Mouse (Mus musculus): ENCODE measurements around the gene Dact2. TPM values are rescaled to one million over a fixed set of nuclear protein-coding genes. Genes with fewer than 3 reads are reported as not detected.
A peak's percentile ranks its signal among the peaks of the same experiment; 100 is the strongest.

The Dact2 gene
- polyA plus RNA-seq, 1 experiment: 0.39 TPM

DNA sequence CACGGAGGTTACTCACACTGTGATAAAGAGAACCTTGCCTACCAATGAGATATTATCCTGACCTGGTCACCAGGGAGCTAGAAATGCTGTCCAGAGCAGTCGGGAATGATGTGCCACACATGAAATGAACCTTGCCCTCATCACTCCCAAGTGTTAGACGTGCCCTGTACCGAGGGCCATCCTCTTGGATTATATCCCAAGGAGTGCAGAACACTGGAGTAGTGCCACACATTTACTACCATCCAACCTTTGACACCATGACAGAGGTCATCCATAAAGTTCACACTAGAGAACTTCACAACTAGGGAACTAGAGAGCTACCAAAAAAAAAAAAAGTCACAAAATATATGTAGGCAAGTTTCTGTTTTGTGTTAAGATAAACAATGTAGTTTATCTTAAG lies 24.3 kb upstream of the Dact2 start:
- DNase-seq (ENCODE audit: low read depth in 1 of 2, low spot score in 2 of 2): no peak
- 86% methylated on average over 4 of the region's 4 CpGs for WGBS
- Histone ChIP-seq H3K4me1 (ENCODE audit: control insufficient read depth, insufficient read depth, insufficient read length) (no peaks in the 10 kb centered on the region), H3K4me3 (ENCODE audit: extremely low read depth, insufficient read depth, insufficient read length) (no peak overlapping the region), H3K36me3 (ENCODE audit: control insufficient read depth, insufficient read depth, low read length) (no peaks in the 10 kb centered on the region), H3K27ac (ENCODE audit: insufficient read depth, low read length) (no peak overlapping the region), H3K27me3 (ENCODE audit: control insufficient read depth, insufficient read depth, low read length) (no peaks in the 10 kb centered on the region)
- TF ChIP-seq CTCF (IDR thresholded peaks at IDR 0.05; ENCODE audit: extremely low read depth, insufficient read depth, insufficient read length, insufficient replicate concordance) (no peak), POLR2A (IDR thresholded peaks at IDR 0.05; ENCODE audit: low read depth, low read length) (no peak)

DNA sequence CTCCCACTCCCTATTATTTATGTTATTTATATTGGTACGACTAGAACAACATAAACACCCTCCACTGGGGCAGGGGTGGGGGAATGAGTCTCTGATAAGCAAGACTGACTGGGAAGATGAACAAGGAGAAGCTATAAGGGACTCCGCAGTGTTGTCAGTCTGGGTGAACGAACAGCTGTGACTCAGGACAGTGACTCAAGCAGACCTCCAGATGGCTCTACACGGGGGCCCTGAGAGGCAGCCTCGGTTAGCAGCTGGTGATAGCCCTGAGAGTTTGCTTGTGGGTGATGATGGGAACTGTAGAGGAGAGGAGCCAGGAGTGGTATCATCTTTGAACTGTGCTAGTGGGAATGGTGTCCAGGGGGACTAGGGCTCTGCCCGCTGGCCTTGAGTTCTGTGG lies 23.5 kb upstream of the Dact2 start:
- no peaks in the 10 kb centered on the region for H3K36me3 ChIP-seq (ENCODE audit: control insufficient read depth, insufficient read depth, low read length)
- H3K4me1 ChIP-seq (ENCODE audit: control insufficient read depth, insufficient read depth, insufficient read length): no peaks in the 10 kb centered on the region
- WGBS: 45% methylated on average over 6 of the region's 6 CpGs
- H3K27me3 ChIP-seq (ENCODE audit: control insufficient read depth, insufficient read depth, low read length): no peaks in the 10 kb centered on the region
- no peak for TF ChIP-seq POLR2A (IDR thresholded peaks at IDR 0.05; ENCODE audit: low read depth, low read length)
- TF ChIP-seq CTCF (IDR thresholded peaks at IDR 0.05; ENCODE audit: extremely low read depth, insufficient read depth, insufficient read length, insufficient replicate concordance): no peak
- DNase-seq (ENCODE audit: low read depth in 1 of 2, low spot score in 2 of 2): no peak
- H3K27ac ChIP-seq (ENCODE audit: insufficient read depth, low read length): no peak overlapping the region
- no peak overlapping the region for H3K4me3 ChIP-seq (ENCODE audit: extremely low read depth, insufficient read depth, insufficient read length)

DNA sequence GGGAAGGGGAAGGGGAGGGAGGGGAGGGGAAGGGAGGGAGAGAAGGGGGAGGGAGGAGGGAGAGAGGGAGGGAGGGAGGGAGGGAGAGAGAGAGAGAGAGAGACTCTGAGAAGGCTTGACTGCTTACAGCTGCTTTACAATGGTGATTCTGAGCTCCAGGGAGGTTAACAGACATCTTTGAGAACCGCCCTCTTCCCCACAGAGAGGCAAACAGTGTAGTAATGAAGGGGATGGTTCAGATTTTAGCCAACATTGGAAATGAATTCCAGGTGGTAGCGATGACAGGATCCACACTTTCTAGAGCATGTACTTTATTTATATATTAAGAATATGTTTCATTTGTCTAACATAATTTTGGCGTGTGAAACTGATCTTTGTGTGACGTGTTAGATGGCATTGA lies 22.7 kb upstream of the Dact2 start:
- Histone ChIP-seq H3K36me3 (ENCODE audit: control insufficient read depth, insufficient read depth, low read length) (no peaks in the 10 kb centered on the region), H3K4me1 (ENCODE audit: control insufficient read depth, insufficient read depth, insufficient read length) (no peaks in the 10 kb centered on the region), H3K4me3 (ENCODE audit: extremely low read depth, insufficient read depth, insufficient read length) (no peak overlapping the region), H3K27ac (ENCODE audit: insufficient read depth, low read length) (no peak overlapping the region), H3K27me3 (ENCODE audit: control insufficient read depth, insufficient read depth, low read length) (no peaks in the 10 kb centered on the region)
- DNase-seq (ENCODE audit: low read depth in 1 of 2, low spot score in 2 of 2): no peak
- WGBS: 48% methylated on average over 4 of the region's 4 CpGs
- TF ChIP-seq POLR2A (IDR thresholded peaks at IDR 0.05; ENCODE audit: low read depth, low read length): no peak

DNA sequence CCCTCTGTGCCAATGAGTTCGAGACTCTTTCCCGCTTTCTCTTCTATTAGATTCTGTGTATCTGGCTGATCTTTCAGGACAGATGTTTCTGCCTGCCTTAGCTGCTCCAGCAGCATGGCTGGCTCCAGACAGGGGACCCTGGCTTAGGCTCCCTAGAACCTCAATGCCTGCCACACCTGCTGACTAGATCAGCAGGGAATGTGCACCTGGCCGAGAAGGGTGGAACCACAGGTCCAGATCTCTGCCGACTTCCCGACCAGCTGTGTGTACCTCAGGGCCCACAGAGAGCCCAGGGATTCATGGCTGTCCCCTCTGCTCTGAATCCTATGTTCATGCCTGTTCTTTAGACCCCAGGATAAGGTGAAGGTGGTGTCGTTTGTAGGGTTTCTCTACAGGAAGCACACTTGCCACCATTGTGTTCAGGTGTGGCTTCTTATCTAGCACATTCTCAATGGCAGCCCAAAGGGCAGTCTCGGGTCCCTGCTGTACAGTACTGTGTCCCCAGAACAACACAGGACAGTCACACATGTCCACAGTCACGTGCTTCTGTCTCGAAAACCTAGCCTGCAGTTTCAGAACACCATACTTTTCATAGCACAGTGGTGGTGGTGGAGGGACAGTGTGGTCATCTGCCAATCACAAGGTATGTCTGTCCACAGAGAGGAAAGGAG lies 22.0 kb upstream of the Dact2 start:
- Histone ChIP-seq H3K36me3 (ENCODE audit: control insufficient read depth, insufficient read depth, low read length) (no peaks in the 10 kb centered on the region), H3K4me1 (ENCODE audit: control insufficient read depth, insufficient read depth, insufficient read length) (no peaks in the 10 kb centered on the region), H3K27ac (ENCODE audit: insufficient read depth, low read length) (no peak overlapping the region), H3K27me3 (ENCODE audit: control insufficient read depth, insufficient read depth, low read length) (no peaks in the 10 kb centered on the region), H3K4me3 (ENCODE audit: extremely low read depth, insufficient read depth, insufficient read length) (no peak overlapping the region)
- WGBS: 63% methylated on average over 9 of the region's 9 CpGs
- TF ChIP-seq CTCF (IDR thresholded peaks at IDR 0.05; ENCODE audit: extremely low read depth, insufficient read depth, insufficient read length, insufficient replicate concordance) (no peak), POLR2A (IDR thresholded peaks at IDR 0.05; ENCODE audit: low read depth, low read length) (no peak)
- DNase-seq (ENCODE audit: low read depth in 1 of 2, low spot score in 2 of 2): no peak

DNA sequence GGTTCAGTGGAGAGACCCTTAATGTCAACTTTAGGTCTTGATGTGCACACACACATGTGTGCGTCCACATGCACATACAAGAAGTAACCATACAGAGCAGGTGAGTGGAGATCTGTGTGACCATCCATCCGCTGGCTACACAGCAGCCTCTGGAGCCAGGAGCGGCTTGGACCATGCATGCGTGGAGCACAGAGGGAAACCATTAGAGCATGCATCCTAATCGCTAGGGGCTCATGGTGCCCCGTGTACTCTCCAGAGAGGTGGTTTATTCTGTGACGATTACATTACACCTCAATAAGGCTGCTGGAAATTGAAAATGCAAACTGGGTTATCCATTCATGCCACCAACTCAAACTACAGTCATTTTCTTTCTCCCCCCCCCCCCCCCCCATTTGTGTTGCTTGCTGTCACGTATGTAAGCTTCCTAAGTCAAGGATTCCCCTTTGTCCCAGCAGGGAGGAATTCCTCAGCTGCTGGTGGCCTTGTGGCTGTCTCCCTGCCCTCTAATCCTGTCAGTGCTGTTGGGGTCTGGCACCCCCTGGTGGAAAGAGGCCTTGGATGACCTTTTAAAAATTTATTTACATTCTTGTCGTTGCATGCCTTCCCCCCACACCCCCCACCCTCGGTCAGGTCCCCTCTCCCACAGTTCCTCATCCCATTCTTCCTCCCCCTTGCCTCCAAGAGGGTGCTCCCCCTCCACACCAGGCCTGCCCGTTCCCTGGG lies 17.9 kb upstream of the Dact2 start:
- TF ChIP-seq POLR2A (IDR thresholded peaks at IDR 0.05; ENCODE audit: low read depth, low read length) (no peak), CTCF (IDR thresholded peaks at IDR 0.05; ENCODE audit: extremely low read depth, insufficient read depth, insufficient read length, insufficient replicate concordance) (no peak)
- 45% methylated on average over 10 of the region's 11 CpGs for WGBS
- Histone ChIP-seq H3K36me3 (ENCODE audit: control insufficient read depth, insufficient read depth, low read length) (no peaks in the 10 kb centered on the region), H3K4me1 (ENCODE audit: control insufficient read depth, insufficient read depth, insufficient read length) (no peaks in the 10 kb centered on the region), H3K4me3 (ENCODE audit: extremely low read depth, insufficient read depth, insufficient read length) (no peak overlapping the region), H3K27ac (ENCODE audit: insufficient read depth, low read length) (no peak overlapping the region), H3K27me3 (ENCODE audit: control insufficient read depth, insufficient read depth, low read length) (no peaks in the 10 kb centered on the region)
- DNase-seq (ENCODE audit: low read depth in 1 of 2, low spot score in 2 of 2): no peak

DNA sequence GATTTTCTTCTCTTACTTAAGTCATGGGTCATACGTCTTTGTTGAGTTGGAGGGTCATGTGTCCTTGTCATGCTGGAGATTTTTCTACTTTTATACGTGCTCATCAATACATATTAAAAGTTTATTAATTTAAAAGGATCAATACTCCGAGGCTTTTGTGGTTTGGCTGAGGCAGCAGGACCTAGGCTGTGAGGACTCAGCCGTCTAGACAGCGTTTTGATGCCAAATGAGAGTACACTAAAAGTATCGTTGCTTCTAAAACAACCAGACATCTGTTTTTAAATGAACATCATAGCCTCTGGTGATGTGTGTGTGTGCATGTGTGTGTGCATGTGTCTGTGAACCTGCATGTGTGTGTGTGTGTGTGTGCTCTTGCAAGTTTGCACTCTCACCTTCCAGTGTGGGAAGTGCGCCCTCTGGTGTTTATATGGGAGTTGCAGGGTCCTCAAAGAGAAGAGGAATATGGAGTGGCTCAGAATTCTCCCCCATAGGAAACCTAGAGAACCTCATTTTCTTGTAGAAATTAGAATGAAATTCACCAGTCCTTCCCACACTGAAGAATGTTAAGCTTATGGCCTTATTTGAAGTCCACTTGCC lies 16.6 kb upstream of the Dact2 start:
- Histone ChIP-seq H3K27ac (ENCODE audit: insufficient read depth, low read length) (no peak overlapping the region), H3K4me3 (ENCODE audit: extremely low read depth, insufficient read depth, insufficient read length) (no peak overlapping the region), H3K27me3 (ENCODE audit: control insufficient read depth, insufficient read depth, low read length) (no peaks in the 10 kb centered on the region), H3K36me3 (ENCODE audit: control insufficient read depth, insufficient read depth, low read length) (no peaks in the 10 kb centered on the region), H3K4me1 (ENCODE audit: control insufficient read depth, insufficient read depth, insufficient read length) (no peaks in the 10 kb centered on the region)
- WGBS: 64% methylated on average over 7 of the region's 7 CpGs
- no peak for DNase-seq (ENCODE audit: low read depth in 1 of 2, low spot score in 2 of 2)
- TF ChIP-seq POLR2A (IDR thresholded peaks at IDR 0.05; ENCODE audit: low read depth, low read length) (no peak), CTCF (IDR thresholded peaks at IDR 0.05; ENCODE audit: extremely low read depth, insufficient read depth, insufficient read length, insufficient replicate concordance) (peak; percentile 28; the same call in 1 of the 2 replicates)

Data from spleen, adult 2 months (tissue).